Mouse (Mus musculus): ENCODE data around the gene Zfp868.
"Not testable (repeated sequence)": the region's sequence is repeated elsewhere in the genome, so short reads cannot be mapped to it uniquely, and the experiment has no call there.

Gene Zfp868

GRCm38 (mm10) chr8:69625095-69625789 lies at the start of gene Zfp868:
TSS of gene Zfp868 (minus strand) at chr8:69625548.
- peak; percentile 98 for DNase-seq (ENCODE audit: low spot score)

DNA sequence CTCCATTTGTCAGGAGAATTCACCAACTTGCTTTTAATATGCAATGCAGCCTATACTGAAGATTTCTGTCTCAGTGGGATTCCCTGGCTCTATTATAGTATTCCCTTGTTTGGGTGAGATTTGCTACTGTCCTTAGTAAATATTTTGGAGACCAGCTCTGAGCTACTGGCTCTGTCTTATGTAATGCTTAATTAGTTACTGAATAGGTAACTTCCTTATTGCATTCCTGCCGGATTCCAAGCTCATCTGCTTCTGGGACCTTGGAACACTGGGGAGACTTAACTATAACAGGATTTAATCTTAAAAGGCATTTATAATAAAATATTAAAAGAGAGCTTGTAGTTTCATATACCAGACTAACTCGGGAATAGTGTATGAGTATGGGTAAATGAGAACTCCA lies 39.7 kb upstream of the Zfp868 start:
- DNase-seq (ENCODE audit: low spot score) = not testable (repeated sequence)

DNA sequence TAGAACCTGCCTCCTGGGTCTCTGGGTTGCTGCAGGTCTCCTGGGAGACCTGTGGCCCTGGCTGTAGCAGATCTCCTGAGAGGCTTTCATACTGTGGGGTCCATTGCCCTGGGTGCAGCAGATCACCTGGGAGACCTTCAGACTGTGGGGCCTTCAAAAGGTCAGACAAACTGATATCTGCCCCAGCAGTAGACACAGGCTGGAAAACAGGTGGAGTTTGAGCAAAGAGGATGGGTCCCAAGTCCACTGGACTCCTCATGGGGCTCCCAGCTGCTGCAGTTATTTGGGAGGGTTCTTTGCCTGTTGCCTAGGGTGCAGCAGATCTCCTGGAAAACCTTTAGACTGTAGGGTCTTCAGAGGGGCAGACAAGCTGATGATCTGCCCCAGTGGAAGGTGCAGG lies 35.9 kb upstream of the Zfp868 start:
- DNase-seq (ENCODE audit: low spot score) = no peak

GRCm38 (mm10) chr8:69654358-69654981 lies 29.1 kb upstream of the Zfp868 start, which contains the start of gene Zfp964:
TSS of gene Zfp964 (plus strand) at chr8:69654479.
- DNase-seq (ENCODE audit: low spot score) = peak; percentile 86

DNA sequence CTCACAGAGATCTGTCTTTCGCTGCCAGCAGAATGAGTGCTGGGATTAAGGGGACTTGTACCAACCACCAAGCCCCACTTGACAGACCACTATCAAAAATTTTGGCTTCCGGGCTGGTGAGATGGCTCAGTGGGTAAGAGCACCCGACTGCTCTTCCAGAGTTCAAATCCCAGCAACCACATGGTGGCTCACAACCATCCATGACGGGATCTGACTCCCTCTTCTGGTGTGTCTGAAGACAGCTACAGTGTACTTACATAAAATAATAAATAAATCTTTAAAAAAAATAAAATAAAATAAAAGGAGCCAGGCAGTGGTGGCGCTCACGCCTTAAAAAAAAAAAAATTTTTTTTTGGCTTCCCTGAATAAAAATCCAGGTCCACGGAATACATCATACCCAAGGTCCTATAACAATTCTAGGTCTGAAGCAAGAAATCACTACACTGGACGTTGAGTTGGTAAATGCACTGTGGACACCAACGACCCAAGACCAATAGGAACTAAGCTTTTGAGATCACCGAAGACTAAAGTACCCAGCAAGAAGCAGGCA lies 28.5 kb upstream of the Zfp868 start:
- DNase-seq (ENCODE audit: low spot score) = no peak

- no peak for DNase-seq (ENCODE audit: low spot score)
These were observed 7.3 kb downstream of the Zfp868 start for GRCm38 (mm10) chr8:69618078-69618477.

DNA sequence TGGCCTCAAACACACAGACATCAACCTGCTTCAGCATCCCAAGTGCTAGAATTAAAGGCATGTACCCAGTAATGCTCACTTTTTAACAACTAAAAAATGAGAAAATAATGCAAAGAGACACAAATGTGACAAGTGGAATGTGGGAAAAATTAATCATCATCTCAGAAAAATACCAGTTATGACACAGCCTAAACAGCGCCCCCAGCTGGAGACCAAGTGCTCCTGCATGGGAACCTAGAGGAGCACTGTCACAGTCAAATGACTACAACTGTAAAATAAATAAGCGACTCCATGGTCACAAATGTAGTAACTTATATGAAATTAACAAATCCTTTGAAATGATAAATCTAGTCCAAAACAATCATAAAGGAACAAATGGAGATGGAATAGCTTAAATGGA lies 10.7 kb downstream of the Zfp868 start:
- no peak for DNase-seq (ENCODE audit: low spot score)

GRCm38 (mm10) chr8:69597598-69597997 lies 27.8 kb downstream of the Zfp868 start:
- DNase-seq (ENCODE audit: low spot score) = not testable (repeated sequence)

GRCm38 (mm10) chr8:69584611-69585202 lies 40.6 kb downstream of the Zfp868 start:
- peak; percentile 43 for DNase-seq (ENCODE audit: low spot score)

DNA sequence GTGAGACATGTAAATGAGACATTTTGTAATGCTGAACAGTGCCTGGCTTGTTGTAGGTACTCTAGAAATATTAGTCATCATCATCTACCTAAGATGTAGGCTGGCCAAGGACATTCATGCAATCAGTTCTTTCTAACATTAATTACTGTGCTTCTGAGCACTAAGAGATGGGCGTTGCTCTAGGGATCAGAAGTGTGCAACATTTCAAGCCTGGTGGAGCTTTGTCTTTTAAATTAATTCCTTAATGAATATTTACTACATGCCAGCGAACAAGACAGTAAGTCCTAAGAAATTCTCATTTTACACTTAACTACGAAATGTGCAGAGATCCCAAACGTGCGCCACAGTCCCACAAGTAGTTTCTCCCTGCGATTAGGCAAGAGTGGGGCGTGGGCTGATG lies 41.1 kb downstream of the Zfp868 start:
- not testable (repeated sequence) for DNase-seq (ENCODE audit: low spot score)

Measured in ovary, postnatal 10 days (tissue).